In genomic region chr7:141046931-141047580, GRCm38 (mm10) we compare ENCODE assay signal across 8 mouse cellular contexts. TPM values are rescaled to one million over a fixed set of nuclear protein-coding genes. Genes with fewer than 3 reads are reported as not detected.
DNase-seq lines count a peak whose midpoint lies in the region; ATAC-seq and TF ChIP-seq lines count a peak whose summit lies in the region.

No protein-coding gene starts in this region.

- no peak overlapping the region for H3K9ac ChIP-seq in embryonic facial prominence, embryonic 12.5 days
- H3K9ac ChIP-seq in liver, adult 2 months (ENCODE audit: low read depth, low read length) = peak overlapping the region; percentile 13

- H3K4me3 ChIP-seq in embryonic facial prominence, embryonic 12.5 days = no peak overlapping the region
- peak overlapping the region; percentile 55; the same call in 1 of the 2 replicates for H3K4me3 ChIP-seq in hindbrain, embryonic 10.5 days
- no peak overlapping the region for H3K4me3 ChIP-seq in liver, adult 2 months (ENCODE audit: insufficient read depth, low read depth, low read length)

- no peaks in the 10 kb centered on the region for H3K9me3 ChIP-seq in embryonic facial prominence, embryonic 12.5 days
- H3K9me3 ChIP-seq in hindbrain, embryonic 10.5 days = no peaks in the 10 kb centered on the region

- no peak for TF ChIP-seq POLR2A in liver, adult 2 months (IDR thresholded peaks at IDR 0.05; ENCODE audit: extremely low read depth, insufficient read depth, low read length)

- H3K79me2 ChIP-seq in liver, adult 2 months (ENCODE audit: control insufficient read depth, insufficient read depth, low read length) = no peaks in the 10 kb centered on the region

- no peak for TF ChIP-seq CTCF in liver, adult 2 months (IDR thresholded peaks at IDR 0.05; ENCODE audit: low read depth, low read length)

- 0 out of 2 replicates have a peak, but pooled peaks have one; percentile 1 for ATAC-seq in embryonic facial prominence, embryonic 12.5 days (ENCODE audit: insufficient number of reproducible peaks, insufficient read depth, low FRiP score, low TSS enrichment)

- H3K27ac ChIP-seq in embryonic facial prominence, embryonic 12.5 days = peak overlapping the region; percentile 58; the same call in 1 of the 2 replicates
- H3K27ac ChIP-seq in hindbrain, embryonic 10.5 days = peak overlapping the region; percentile 81
- H3K27ac ChIP-seq in liver, adult 2 months (replicated peaks; ENCODE audit: insufficient read depth, low read depth, low read length) = peak overlapping the region; percentile 74

- H3K27me3 ChIP-seq in embryonic facial prominence, embryonic 12.5 days = no peaks in the 10 kb centered on the region
- no peaks in the 10 kb centered on the region for H3K27me3 ChIP-seq in hindbrain, embryonic 10.5 days (ENCODE audit: insufficient read depth, poor library complexity, severe bottlenecking)
- no peaks in the 10 kb centered on the region for H3K27me3 ChIP-seq in liver, adult 2 months (ENCODE audit: control insufficient read depth, insufficient read depth, low read length)

- peak; percentile 28 to 39 for DNase-seq in gastrocnemius, adult 8-10 months (ENCODE audit: low spot score in 2 of 2)
- DNase-seq in gastrocnemius, postnatal 36 days = no peak
- DNase-seq in hindbrain, embryonic 10.5 days (ENCODE audit: low spot score) = no peak
- DNase-seq in liver, adult 2 months (ENCODE audit: extremely low read depth, low read depth, low spot score) = no peak
- peak; percentile 67 for DNase-seq in skeletal muscle tissue, adult 2 months (ENCODE audit: low read depth, low spot score)
- DNase-seq in frontal cortex, adult 2 months (ENCODE audit: extremely low spot score in 1 of 2, low spot score in 1 of 2) = no peak
- no peak for DNase-seq in right cerebral cortex, adult 18-20 months

- no peaks in the 10 kb centered on the region for H3K36me3 ChIP-seq in embryonic facial prominence, embryonic 12.5 days
- no peaks in the 10 kb centered on the region for H3K36me3 ChIP-seq in hindbrain, embryonic 10.5 days
- H3K36me3 ChIP-seq in liver, adult 2 months (ENCODE audit: control insufficient read depth, insufficient read depth, low read length) = no peaks in the 10 kb centered on the region

- peak overlapping the region; percentile 67 for H3K4me2 ChIP-seq in embryonic facial prominence, embryonic 12.5 days (replicated peaks)

- intact Hi-C loops in gastrocnemius, postnatal 36 days (cut with DNase I) = loop anchor here (2.0 to 5.0 kb wide), 4 partner anchors 38 to 205 kb away; partner anchors contain the start of genes Gm45717 and Ifitm2

- WGBS in embryonic facial prominence, embryonic 12.5 days = 69% methylated on average over 6 of the region's 6 CpGs
- WGBS in hindbrain, embryonic 10.5 days = 72% methylated on average over 6 of the region's 6 CpGs
- WGBS in liver, adult 2 months = 76% methylated on average over 6 of the region's 6 CpGs

- H3K4me1 ChIP-seq in embryonic facial prominence, embryonic 12.5 days = peaks cover 17% of the 10 kb centered on the region; the same call in 1 of the 2 replicates
- peaks cover 20% of the 10 kb centered on the region for H3K4me1 ChIP-seq in hindbrain, embryonic 10.5 days (replicated peaks)
- peaks cover 11% of the 10 kb centered on the region for H3K4me1 ChIP-seq in liver, adult 2 months (ENCODE audit: control insufficient read depth, insufficient read depth, low read length)

RNA-seq across cellular contexts. Expression of gene B4galnt4, which starts 13.8 kb away (rescaled TPM):
- under 1 TPM in 2 of 4 experiments, not detected in 2; 0.20 to 0.59 TPM for total RNA-seq in gastrocnemius, adult 8-10 months (2022)
- under 1 TPM; 0.20 to 0.22 TPM for total RNA-seq in gastrocnemius, postnatal 36 days (2021)
- polyA plus RNA-seq in embryonic facial prominence, embryonic 12.5 days (2016; fragmentation: Nextera tagmentation; extraction: Ambion mirVana) = 35.2 and 39.2 TPM in 2 replicates
- 26.4 and 35.1 TPM in 2 replicates for polyA plus RNA-seq in hindbrain, embryonic 10.5 days (2016; fragmentation: Nextera tagmentation; extraction: Ambion mirVana)
- total RNA-seq in liver, adult 2 months (2014; rRNA removed) = 0.09 TPM in 1 of 2 replicates, not detected in the other
- polyA plus RNA-seq in liver, adult 2 months (2012; rRNA removed) = 0.04 and 0.10 TPM in 2 replicates
- polyA plus RNA-seq in frontal cortex, adult 2 months (2012; rRNA removed) = 99.1 and 103 TPM in 2 replicates

RNA-seq across cellular contexts. Expression of gene Gm17387, which starts 18.1 kb away (rescaled TPM):
- total RNA-seq in gastrocnemius, adult 8-10 months (2022) = not detected
- not detected for total RNA-seq in gastrocnemius, postnatal 36 days (2021)
- not detected in 2 replicates for polyA plus RNA-seq in embryonic facial prominence, embryonic 12.5 days (2016; fragmentation: Nextera tagmentation; extraction: Ambion mirVana)
- not detected in 2 replicates for polyA plus RNA-seq in hindbrain, embryonic 10.5 days (2016; fragmentation: Nextera tagmentation; extraction: Ambion mirVana)
- not detected in 2 replicates for total RNA-seq in liver, adult 2 months (2014; rRNA removed)
- not detected in 2 replicates for polyA plus RNA-seq in liver, adult 2 months (2012; rRNA removed)
- polyA plus RNA-seq in frontal cortex, adult 2 months (2012; rRNA removed) = not detected in 2 replicates

RNA-seq across cellular contexts. Expression of gene Ifitm6, which starts 29.3 kb away (rescaled TPM):
- not detected for total RNA-seq in gastrocnemius, adult 8-10 months (2022)
- total RNA-seq in gastrocnemius, postnatal 36 days (2021) = not detected
- 0.43 TPM in 1 of 2 replicates, not detected in the other for polyA plus RNA-seq in embryonic facial prominence, embryonic 12.5 days (2016; fragmentation: Nextera tagmentation; extraction: Ambion mirVana)
- not detected in 2 replicates for polyA plus RNA-seq in hindbrain, embryonic 10.5 days (2016; fragmentation: Nextera tagmentation; extraction: Ambion mirVana)
- total RNA-seq in liver, adult 2 months (2014; rRNA removed) = 0.81 and 0.83 TPM in 2 replicates
- 0.72 and 1.7 TPM in 2 replicates for polyA plus RNA-seq in liver, adult 2 months (2012; rRNA removed)
- 0.86 and 1.0 TPM in 2 replicates for polyA plus RNA-seq in frontal cortex, adult 2 months (2012; rRNA removed)

RNA-seq across cellular contexts. Expression of gene Pkp3, which starts 31.0 kb away (rescaled TPM):
- not detected for total RNA-seq in gastrocnemius, adult 8-10 months (2022)
- under 1 TPM in 1 of 2 experiments, not detected in 1; 0.12 TPM for total RNA-seq in gastrocnemius, postnatal 36 days (2021)
- 13.3 and 16.2 TPM in 2 replicates for polyA plus RNA-seq in embryonic facial prominence, embryonic 12.5 days (2016; fragmentation: Nextera tagmentation; extraction: Ambion mirVana)
- polyA plus RNA-seq in hindbrain, embryonic 10.5 days (2016; fragmentation: Nextera tagmentation; extraction: Ambion mirVana) = 5.1 and 5.2 TPM in 2 replicates
- total RNA-seq in liver, adult 2 months (2014; rRNA removed) = 0.60 and 0.83 TPM in 2 replicates
- polyA plus RNA-seq in liver, adult 2 months (2012; rRNA removed) = 1.9 and 2.0 TPM in 2 replicates
- 0.11 and 0.22 TPM in 2 replicates for polyA plus RNA-seq in frontal cortex, adult 2 months (2012; rRNA removed)

RNA-seq across cellular contexts. Expression of gene Ifitm3, which starts 36.5 kb away (rescaled TPM):
- total RNA-seq in gastrocnemius, adult 8-10 months (2022) = 10 to 100 TPM; 20.8 to 38.8 (median 27.1) TPM
- total RNA-seq in gastrocnemius, postnatal 36 days (2021) = 10 to 100 TPM; 30.2 to 45.6 TPM
- 48.0 and 52.4 TPM in 2 replicates for polyA plus RNA-seq in embryonic facial prominence, embryonic 12.5 days (2016; fragmentation: Nextera tagmentation; extraction: Ambion mirVana)
- 21.0 and 23.9 TPM in 2 replicates for polyA plus RNA-seq in hindbrain, embryonic 10.5 days (2016; fragmentation: Nextera tagmentation; extraction: Ambion mirVana)
- 296 and 392 TPM in 2 replicates for total RNA-seq in liver, adult 2 months (2014; rRNA removed)
- polyA plus RNA-seq in liver, adult 2 months (2012; rRNA removed) = 848 and 1,254 TPM in 2 replicates
- 72.6 and 82.1 TPM in 2 replicates for polyA plus RNA-seq in frontal cortex, adult 2 months (2012; rRNA removed)

Comparison
In these comparisons a context has a peak if more than half of its experiments do, and no peak if none do; other contexts are left out.
1. DNase-seq: peak in gastrocnemius, adult 8-10 months (2 of 2) and skeletal muscle tissue, adult 2 months (single experiment); none in gastrocnemius, postnatal 36 days (0 of 2), hindbrain, embryonic 10.5 days (single experiment), liver, adult 2 months (single experiment), frontal cortex, adult 2 months (0 of 2) and right cerebral cortex, adult 18-20 months (single experiment).
2. RNA of gene B4galnt4, which starts 13.8 kb away (polyA plus RNA-seq): 99.1 to 103 TPM in frontal cortex, adult 2 months, 35.2 to 39.2 TPM in embryonic facial prominence, embryonic 12.5 days and 26.4 to 35.1 TPM in hindbrain, embryonic 10.5 days; 0.04 to 0.10 TPM in liver, adult 2 months; every median in the first group is over 10 times any median in the second.
3. Peak in every context shown above with its lines, with median percentiles within 50 percentile points of each other: H3K27ac ChIP-seq.